Mouse (Mus musculus) cerebellum, adult 8-10 months (tissue): ENCODE data around the gene Gm10772.
"Not testable (repeated sequence)": the region's sequence is repeated elsewhere in the genome, so short reads cannot be mapped to it uniquely, and the experiment has no call there.

Experiments used
- DNase-seq: peaks from one replicate; pipeline ENCODE4 v3.0.0; 2022

Gm10772 gene

GRCm38 (mm10) chr13:66227473-66227872 lies at the start of gene Gm10772:
Gene Gm10772 (minus strand): TSS chr13:66227573.
- not testable (repeated sequence) for DNase-seq

- not testable (repeated sequence) for DNase-seq
These were observed 36.5 kb upstream of the Gm10772 start for GRCm38 (mm10) chr13:66263914-66264313.

- DNase-seq = not testable (repeated sequence)
These were observed 35.8 kb upstream of the Gm10772 start for GRCm38 (mm10) chr13:66263141-66263540.

- no peak for DNase-seq
These were observed 13.0 kb downstream of the Gm10772 start for GRCm38 (mm10) chr13:66214349-66214748.

- DNase-seq = not testable (repeated sequence)
These were observed 13.6 kb downstream of the Gm10772 start for GRCm38 (mm10) chr13:66213811-66214210.

GRCm38 (mm10) chr13:66179172-66179571 lies 48.2 kb downstream of the Gm10772 start:
- not testable (repeated sequence) for DNase-seq
